Mouse (Mus musculus) heart, postnatal 4 days (tissue): Measurements from ENCODE around the gene Scimp. TPM values are rescaled to one million over a fixed set of nuclear protein-coding genes. Genes with fewer than 3 reads are reported as not detected.

ENCODE experiments used
- DNase-seq: peaks from one replicate; pipeline ENCODE4 v3.0.0; 2021
- total RNA-seq, 2 experiments: library from RNA; stranded (reverse); gene quantifications; 2 replicates each; pipeline ENCODE4 v1.2.3; 2021

The Scimp gene
- total RNA-seq, result not detected

DNA sequence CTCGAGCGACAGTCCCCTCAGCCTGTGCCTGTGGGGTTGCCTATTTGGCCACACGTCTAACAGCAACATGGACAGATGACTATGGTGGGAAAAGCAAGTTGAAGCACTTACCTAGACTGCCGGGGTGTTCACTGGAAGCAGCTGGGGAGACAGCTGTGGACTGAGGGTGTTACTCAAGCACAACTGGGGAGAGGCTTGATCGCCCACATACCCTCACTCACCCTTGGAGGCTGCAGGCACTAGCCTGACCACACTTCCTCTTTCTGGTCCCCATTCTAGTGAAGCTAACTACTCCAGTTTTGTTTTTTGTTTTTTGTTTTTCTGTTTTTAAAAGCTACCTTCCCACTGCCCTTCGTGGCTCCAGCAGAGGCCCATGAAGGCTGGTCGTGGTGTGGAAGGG, at the start of gene Scimp:
Gene Scimp (minus strand): TSS at position 222 of the 400 bp plus-strand sequence.
- DNase-seq, result no peak

DNA sequence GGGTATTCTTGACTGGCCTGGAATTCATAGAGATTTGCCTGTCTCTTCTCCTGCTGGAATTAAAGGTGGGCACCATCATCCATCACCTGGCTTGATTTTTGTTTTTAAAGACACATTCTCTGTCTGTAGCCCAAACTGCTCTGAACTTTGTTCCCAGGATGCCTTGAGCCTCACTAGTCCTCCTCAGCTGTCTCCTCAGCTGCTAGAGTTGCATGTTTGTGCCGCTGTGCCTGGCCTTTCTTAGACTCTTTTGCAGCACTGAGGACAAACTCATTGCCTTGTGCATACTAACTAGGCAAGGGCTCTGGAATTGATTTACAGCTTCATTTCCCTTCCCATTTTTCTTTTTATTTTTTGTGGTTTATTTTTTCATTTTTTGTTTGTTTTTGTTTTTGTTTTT, 48.0 kb upstream of the Scimp start:
- DNase-seq, result no peak

DNA sequence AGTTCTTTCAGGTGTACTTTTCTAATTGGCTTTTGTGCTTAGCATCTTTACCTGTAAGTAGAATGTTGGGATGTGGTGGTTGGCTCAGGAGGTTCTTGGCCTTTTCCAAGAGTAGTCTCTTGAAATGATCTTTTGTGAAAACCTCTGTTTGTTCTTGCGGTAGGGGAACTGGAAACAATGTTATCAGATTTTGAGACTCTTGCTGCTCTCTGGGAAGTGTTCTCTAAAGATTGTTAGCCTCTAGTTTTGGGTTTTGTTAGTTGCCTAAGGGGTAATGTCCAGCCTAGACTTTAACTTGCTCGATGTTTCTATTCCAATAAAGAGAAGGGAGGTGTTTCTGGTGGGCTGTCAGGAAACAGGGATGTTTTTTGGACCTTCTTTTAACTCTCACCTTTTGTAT, 33.6 kb upstream of the Scimp start:
- no peak for DNase-seq

DNA sequence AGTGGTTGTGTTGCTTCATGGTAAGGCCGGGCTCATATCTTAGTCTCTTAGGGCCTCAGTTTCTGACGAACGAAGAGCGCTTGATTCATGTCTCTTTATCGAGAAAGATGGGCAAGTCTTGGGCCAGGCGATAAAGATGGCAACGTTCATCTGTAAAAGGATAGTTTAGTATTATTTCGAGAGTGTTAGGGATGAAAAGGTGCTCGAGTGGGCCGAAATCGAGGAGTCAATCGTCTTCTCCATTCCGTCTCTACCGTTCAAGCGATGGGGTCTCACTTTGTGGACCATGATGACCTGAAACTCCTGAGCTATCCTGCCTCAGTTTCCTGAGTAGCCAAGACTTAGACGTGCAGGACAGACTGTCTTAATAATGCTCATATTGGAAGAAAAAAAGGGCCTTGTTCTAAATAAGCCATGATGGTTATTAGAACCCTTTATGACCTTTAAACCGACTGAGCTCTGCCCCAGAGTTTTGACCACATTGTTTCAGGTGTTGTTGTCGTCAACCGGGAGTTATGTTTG, 33.1 kb upstream of the Scimp start:
- DNase-seq, result no peak

DNA sequence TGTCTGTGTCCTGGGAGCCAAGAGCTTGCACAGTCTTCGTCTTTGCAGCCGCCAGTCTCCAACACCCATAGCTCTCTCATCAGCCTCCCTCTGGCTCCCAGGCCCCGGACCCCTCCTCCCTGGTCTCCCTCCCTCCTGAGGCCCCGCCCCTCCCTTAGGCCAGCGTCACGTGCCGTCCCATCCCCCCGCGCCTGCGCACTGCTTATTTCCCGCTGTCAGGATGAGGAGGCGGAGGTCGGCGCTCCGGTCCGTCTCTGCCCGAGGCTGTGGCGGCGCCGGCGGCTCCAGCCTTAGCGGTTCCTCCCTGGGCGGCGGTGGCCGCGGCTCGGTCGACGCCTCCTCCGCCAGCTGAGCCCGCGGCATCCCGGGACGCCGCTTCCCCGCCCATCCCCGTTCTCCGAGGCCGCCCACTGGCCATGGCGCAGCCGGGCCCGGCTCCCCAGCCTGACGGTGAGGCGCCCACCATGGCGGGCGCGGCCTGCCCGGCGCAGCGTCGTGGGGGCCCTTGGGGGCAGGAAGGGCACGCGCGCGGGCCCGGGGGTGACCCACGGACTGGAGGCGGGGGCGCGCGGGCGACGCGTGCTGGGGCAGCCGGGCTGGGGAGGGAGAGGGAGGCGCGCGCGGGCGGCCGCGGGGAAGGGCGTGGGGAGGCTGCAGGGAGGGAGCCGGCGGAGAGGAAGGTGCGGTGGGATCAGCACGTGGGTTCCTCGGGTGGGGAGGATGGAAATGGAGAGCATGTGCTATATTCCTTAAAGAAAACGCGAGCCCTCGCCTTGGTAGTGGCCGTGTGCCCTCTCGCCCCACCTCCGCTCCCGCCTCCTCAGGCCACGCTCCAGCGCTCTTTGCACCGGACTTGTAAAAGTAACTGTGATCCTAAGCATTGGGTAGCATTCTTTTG, 32.4 kb upstream of the Scimp start, which contains the start of gene Rabep1:
Gene Rabep1 (plus strand): TSS at position 220 of the 898 bp plus-strand sequence.
- DNase-seq, result peak; percentile 98

DNA sequence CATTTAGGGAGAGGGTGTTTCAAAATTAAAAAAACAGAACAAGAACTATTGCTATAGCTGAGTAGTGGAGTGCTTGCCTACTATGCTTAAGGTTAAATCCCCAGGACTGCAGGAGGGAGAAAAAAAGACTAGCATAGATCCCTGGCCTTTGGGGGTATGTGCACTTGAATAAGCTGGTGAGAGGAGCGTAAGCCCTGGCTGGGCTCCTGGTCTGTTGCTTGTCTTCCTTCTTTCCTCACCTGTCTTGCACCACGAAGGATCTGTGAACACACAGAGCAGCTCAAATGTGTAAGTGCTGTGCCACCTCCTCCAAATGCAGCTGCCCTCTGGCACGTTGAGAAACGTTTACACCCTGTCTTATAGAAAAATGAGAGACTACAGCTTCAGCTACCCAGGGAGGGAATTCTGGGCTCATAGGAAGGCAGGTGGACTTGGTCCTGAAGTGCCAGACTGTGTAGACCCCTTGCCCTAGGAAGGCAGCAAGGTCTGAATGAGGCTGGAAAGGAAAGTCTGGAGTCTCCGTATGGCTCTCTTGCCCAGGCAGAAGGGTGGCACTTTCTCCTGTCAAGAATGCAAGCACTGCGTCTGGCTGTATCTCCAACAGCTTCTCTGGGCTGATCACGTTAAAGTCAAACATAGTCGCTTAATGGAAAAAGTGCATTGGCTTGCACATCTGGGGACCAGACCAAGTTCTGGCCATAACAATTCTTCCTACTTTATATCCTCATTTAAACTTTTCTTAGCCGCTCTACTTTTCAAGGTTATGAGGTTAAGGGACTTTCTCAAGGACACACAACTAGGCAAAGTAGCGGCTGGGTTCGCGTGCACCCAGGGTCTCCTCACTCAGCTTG, 31.5 kb upstream of the Scimp start:
- no peak for DNase-seq

DNA sequence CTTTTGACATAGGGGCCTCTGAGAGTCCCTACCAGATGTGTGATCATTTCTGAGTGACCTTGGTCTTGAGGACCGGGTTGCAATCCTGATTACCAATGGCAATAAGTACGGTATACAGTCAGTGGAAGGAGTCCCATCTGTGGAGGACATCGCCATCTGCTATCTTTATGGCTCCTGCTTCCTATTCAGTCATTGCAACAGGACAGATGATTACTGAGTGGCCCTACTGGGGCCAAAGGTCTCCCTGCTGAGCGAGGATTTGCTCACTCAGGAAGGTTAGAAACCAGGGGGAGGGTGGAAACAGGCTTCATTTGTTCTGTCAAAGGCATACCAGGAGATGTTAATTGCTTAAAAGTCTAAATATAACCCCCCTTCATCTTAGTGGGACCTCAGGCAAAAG, 30.6 kb upstream of the Scimp start:
- DNase-seq, result no peak

DNA sequence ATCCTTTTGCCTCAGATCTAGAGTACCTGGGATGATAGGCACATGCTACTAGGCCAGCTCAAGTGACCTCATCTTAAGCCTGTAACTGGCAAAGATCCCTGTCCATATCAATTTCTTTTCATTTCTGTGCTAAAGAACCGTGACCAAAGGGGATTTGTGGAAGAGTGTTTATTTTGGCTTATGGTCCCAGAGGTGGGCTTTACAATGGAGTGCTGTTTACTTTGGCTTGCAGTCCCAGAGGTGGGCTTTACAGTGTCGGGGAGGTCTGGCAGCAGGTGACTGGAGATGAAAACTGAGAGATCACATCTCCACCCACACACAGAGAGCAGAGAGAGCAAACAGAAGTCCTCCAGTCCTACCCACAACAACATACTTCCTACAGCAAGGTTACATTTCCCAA, 26.2 kb upstream of the Scimp start:
- no peak for DNase-seq

DNA sequence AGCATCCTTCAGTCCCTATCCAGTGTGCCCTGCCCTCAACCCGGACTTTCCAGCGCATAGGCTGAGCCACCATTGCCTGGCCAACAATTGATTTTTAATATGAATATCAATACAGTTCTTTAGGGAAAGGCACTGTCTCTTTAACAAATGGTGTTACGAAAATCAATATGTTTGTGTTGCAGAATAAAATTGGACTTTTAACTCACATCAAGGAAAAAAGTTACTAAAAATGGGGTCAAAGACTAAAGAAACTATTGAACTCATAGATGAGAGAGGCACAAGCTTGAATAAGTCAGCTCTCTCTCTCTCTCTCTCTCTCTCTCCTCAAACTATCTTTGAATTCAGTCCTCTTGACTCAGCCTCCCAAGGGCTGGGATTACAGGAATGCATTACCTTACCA, 24.6 kb upstream of the Scimp start:
- DNase-seq, result no peak

DNA sequence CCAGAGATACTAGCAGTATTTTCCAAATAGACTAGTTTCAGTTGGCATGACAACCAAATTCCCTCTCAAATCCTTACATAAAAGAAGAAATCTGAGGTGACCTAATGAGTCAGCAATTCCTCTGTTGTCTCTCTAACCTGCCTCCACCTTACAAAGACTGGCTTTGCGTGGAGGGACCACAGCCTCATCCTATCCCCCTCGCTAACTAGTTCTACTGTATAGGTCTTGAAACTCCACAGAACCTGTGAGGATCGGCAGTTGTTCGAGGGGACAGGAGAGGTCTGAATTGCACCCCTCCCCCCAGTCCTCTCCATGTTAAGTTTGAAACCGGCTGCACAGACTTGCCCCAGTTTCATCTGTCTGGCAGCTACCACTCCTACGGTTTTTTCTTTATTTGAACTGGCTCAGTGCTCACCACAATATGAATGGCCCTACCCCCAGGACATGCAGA, 23.0 kb upstream of the Scimp start:
- DNase-seq, result no peak

DNA sequence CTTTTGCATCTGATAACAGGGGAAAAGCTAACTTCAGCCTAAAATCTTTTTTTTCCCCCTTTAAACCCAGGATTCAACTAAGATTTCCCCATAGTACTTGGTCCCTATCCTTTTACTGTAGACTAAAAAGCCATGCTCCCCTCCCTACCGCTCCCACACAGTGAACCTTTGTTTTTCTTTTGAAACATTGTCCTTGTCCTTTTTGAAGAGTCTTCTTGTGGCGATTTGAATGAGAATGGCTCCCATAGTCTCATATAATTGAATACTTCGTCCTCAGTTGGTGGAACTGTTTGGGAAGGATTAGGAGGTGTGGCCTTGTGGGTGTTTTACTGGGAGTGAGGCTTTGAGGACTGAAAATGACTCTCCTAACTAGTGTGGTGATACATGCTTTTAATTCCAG, 21.4 kb upstream of the Scimp start:
- DNase-seq, result no peak

DNA sequence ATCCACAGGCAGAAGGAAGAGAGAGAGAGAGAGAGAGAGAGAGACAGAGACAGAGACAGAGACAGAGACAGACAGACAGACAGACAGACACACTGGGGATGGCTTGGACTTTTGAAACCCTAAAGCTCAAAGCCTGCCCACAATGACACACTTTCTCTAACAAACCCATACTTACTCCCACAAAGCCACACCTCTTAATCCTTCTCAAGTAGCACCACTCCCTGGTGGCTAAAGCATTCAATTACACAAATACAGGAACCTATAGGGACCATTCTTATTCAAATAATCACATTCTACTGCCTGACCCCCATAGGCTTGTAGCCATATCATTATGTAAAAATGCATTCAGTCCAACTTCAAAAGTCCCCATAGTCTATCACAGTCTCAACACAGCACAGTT, 21.0 kb upstream of the Scimp start:
- DNase-seq, result no peak

DNA sequence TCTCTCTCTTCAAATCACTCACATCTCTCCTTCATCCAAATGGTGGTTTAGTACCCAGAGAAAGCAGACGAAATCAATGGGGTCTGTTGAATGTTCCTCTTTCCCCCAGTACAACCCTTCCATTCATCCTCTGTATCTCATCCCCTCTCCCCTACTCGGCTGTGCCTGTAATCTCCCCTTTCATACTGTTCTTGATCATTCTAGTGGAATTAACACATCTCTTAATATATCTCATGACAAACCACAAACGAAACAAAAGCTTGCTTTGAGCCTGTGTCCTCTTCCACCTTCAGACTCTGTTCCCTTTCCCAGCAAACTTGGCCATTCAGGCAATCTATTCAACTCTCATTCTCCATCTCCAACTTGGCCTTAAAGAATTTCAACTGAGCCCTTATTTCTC, 18.8 kb upstream of the Scimp start:
- DNase-seq, result no peak

DNA sequence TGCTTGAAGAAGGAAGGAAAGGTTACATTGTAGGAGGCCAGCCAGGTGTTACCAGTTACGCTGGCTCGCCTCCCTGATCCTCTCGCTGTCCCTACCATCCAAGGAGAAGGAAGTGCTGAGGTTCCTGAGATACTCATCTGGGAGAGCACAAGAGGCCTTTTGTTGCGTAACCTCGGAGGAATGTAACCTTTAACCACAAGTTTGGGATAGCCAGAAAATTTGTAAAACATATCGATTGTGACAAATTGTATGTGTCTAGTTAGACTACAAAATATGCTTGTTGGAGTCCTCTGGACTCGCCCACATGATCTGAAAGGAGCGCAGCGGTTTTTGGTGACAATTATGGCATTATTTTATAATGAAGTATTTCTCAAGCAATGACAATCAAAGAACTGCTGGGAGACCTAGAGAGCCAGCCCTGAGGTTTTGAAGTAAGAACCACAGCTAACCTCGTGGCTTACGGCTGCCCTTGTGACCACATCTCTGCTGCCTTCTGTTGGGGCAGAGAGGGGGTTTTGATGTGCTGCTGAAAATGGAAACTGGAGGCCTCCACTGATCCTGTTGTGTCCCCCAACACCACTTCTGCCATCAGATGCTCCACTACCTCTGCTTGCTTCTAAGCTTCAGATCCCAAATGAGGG, 16.7 kb upstream of the Scimp start:
- no peak for DNase-seq

DNA sequence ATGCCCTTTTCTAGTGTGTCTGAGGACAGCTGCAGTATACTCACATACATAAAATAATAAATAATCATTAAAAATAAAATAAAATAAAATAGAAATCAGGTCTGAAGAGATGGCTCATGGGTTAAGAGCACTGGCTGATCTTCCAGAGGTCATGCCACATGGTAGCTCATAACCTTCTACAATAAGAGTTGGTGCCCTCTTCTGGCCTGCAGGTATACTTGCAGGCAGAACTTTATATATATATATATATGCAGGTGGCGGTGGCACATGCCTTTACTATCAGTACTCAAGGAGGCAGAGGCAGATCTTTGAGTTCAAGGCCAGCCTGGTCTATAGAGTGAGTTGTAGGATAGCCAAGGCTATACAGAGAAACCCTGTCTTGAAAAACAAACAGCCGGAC, 13.8 kb upstream of the Scimp start:
- DNase-seq, result no peak

DNA sequence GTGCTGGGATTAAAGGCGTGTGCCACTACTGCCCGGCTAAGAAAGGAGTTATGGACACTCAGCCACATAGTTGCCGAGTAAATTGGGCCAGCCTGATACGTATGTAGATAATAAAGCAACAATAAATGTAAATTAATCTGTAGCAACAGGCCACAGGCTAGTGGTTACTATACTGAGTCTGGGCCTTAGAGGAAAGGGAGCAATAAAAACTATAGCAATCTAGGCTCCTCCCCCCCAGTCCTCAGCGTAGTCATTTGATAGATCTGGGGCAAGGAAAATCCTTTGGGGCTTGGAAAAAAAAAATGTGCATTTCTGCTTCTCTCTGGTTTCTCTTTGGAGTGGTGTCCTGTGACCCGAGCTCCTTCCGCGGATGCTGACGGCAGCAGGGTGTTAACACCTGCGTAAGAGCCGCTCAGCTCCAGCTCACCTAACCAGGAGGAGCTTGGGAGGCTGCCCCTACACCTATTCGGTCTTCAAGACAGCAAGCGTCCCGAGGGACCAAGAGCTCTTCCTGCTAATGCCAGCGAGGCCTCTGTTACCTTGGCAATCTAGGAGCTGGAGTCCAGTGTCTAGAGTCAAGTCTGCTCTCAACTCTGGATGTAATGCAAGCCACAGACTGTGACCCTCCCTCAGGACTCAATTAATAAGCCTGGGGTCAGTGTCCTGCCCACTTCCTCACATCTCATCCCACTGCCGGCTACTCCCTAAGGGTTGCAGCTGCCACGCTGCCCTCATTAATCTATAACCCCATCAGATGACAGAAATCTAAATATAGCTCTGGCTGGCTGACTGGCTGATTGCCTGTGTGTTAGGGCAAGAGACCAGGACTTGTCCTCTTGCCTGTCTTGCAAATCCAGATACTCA, 9.6 kb upstream of the Scimp start:
- peak; percentile 28 for DNase-seq

DNA sequence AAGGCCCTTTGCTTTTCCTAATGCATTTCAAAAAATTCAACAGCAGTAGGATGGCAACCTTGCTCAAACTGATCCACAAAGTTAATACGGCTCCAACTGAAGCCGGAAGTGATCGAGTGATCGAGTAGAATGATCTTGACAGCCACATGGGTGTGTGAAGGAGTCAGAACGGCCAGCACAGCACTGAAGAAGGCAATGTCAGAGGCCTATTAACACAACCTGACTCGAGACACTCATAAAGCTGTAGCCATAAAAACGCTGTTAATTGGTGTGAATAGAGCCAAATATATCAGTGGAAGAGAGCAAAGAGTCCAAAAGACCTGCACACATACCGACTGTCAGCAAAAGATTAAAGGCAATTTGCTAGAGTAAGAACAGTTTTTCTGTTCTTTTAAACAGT, 7.7 kb upstream of the Scimp start:
- no peak for DNase-seq

DNA sequence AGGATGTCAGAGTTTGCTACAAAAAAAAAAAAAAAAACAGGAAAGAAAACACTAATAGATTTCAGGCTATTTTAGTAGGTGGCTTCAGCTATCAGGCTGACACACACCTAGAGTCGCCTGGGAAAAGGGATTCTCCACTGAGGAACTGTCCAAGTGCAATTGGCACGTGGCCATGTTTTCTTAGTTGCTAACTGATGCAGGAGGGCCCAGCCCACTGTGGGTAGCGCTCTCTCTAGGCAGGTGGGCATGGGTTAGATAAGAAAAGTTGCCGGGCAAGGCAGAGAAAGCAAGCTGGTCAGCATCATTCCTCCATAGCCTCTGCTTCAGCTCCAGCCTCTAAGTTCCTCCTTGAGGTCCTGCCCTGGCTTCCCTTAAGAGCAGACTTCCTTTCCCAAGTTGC, 4.4 kb upstream of the Scimp start:
- no peak for DNase-seq

DNA sequence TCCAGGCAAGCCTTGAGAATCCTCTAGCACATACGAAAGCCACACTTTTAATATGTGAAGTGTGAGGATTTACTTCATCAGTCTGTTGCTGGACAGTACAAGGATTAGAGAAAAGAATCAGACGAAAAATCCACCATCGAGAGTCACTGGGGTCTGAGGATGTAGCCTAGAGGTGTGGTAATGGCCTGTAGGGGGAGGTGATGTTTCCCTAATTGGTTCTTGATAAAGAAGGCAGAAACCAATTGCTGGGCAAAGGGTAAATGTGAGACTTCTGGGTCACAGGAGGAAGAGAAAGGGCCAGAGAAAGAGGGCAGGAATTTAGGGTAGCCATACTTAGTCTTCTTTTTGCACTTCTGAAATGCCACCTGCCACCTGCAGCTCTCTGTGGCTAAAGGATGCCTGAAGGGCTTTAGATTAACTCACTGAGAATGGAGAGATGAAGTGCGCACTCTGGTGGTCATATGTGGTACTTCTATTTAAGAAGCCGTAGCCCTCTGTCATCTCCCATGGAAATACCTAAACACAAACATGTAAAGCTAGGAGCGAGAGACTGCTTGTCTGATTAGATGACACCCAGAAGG, 3.2 kb upstream of the Scimp start:
- peak; percentile 58 for DNase-seq

DNA sequence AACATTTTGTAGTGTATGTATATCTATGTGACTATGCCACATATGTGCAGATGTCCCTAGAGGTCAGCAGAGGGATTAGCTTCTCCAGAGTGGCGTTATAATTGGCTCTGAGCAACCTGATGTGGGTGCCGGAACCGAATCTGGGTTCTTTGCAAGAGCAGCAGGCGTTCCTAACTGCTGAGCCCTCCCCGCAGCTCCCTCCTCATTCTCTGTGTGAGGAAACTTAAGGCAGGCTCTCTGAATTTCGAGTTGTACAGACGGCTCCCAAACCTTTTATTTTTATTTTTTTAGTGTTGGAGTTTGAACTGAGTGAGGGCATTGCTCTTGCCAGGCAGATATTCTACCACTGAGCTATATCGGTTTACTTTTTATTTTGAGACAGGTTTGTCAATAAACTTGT, 2.7 kb upstream of the Scimp start:
- DNase-seq, result no peak

DNA sequence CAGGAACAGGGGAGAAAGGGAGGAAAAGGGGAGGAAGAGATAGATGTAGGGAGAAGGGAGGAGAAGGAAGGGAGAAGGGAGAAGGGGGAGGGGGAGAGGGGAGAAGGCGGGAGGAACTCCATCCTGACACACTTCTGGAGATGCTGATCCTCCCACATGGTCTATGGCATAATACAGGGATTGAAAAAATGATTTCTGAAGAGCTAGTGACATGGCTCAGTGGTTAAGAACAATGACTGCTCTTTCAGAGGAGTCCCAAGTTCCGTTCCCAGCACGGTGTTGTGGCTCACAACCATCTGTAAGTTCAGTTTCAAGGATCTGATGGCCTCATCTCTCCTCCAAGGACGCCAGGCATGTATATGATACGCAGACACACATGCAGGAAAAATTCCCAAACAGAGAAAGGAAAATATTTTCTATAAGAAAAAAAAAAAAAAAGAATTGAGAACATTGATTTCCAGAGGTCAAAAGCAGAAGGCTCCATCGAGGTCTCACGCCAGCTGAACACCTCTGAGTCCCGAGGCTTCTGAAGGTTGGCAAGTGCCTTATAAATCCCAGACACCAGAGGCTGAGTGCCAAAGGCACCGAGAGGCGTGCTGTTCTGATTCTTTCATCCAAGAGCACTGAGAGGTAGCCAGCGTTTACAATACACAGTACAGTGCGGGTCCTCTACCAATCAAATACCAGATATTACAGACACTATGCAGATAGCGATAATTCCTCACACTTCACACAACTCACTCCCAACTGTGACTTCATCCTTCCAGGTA, 730 bp downstream of the Scimp start:
- DNase-seq, result no peak
